Mouse (Mus musculus) bone marrow, adult 2 months (tissue): ENCODE results near the gene Rspo4.

Experiments
- CTCF ChIP-seq: fragments of 200-500 bp; IDR thresholded peaks from 2 replicates; pipeline ENCODE4 v1.5.1; 2011; ENCODE audit warnings: low read length, control low read depth; ENCODE audit not compliant: control insufficient read depth, insufficient read depth
- POLR2A ChIP-seq: fragments of 200-500 bp; IDR thresholded peaks from 2 replicates; pipeline ENCODE4 v1.6.1; 2011; ENCODE audit warnings: low read depth, mild to moderate bottlenecking, control low read depth, low read length, borderline replicate concordance; ENCODE audit not compliant: control insufficient read depth

- TF ChIP-seq CTCF (no peak), POLR2A (no peak)
These were observed 61.2 kb downstream of the Rspo4 start for GRCm38 (mm10) chr2:151903933-151904332.
